Mouse (Mus musculus) lung, postnatal 36 days (tissue): ENCODE results near the gene Dtnb.
A peak's percentile ranks its signal among the peaks of the same experiment; 100 is the strongest.

ENCODE experiments used
- DNase-seq: peaks from one replicate; pipeline ENCODE4 v3.0.0; 2022; ENCODE audit warnings: mixed read lengths

Gene Dtnb

DNA sequence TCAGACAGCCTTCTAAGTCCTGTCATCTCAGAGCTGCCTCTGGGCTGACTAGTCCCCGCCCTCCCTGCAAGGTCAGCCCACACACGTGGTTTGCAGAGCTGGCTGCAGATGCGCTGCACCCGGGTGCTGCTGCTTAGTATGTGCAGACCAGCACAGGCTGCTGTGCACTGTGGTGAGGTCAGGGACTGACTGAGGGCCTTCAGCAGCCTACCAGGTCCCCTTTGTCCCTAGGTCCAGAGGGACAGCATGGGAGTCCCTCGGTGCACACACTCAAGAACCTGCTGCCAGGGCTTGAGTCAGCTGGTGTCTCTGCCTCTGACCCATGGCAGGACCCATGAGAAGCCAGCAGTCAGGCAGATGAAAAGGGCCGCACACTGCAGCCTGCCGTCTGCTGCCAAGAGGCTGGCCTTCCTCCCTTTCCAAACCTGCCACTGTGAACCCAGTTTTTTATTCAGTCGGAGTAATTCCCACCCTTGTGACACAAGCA is 208.3 kb downstream of the Dtnb start:
- DNase-seq = peak; percentile 79

GRCm38 (mm10) chr12:3780931-3781471 is 208.8 kb downstream of the Dtnb start:
- DNase-seq = no peak

- peak; percentile 97 for DNase-seq
Measured at GRCm38 (mm10) chr12:3781482-3781881, 209.3 kb downstream of the Dtnb start.

DNA sequence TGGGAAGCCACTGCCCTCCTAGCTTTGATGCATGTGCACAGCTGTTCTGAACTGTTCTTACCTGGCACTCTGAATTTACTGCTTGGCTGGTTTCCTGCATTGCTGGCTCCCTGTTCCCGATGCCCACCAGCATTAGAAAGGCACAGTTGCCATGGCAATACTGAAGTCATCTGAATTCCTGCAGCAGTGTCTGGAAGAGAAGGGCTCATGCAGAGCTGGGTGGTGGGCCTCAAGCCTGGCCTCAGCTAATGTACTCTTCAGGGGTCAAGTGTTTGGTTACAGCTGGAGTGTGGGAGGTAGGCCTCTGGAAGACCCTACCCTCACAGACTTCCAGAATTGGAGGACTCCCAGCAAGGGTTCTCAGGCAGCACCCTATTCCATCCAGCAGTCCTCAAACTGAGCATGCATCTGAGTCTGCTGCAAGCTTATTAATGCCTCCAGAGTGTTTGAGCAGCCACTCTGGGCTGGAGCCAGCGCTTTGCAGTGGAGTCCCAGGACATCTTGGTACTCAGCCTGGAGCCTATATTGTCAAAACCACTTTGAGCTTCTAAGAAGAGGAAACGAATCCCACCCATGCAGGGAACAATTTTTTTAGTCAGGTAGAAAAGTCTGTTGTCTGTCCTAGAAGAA is 211.1 kb downstream of the Dtnb start:
- DNase-seq = no peak

DNA sequence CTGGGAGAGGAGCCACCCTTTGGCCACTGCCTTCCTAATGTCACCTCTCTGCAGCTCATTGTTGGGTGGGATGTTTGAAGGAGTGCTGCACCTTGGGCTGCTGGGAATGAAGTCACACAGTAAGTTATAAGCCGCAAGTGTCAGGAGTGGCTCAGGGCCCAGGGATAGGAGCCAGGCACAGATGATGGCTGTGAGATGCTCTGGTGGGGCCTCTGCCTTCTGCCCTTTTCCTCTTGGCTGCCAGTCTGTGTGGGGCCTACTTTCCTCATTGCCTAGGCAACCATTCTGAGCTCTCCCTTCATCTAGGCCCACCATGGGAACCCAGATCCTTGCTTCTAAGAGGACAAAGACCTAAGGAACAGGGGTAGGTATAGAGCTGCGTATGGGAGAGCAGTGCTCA is 212.1 kb downstream of the Dtnb start:
- DNase-seq = no peak

DNA sequence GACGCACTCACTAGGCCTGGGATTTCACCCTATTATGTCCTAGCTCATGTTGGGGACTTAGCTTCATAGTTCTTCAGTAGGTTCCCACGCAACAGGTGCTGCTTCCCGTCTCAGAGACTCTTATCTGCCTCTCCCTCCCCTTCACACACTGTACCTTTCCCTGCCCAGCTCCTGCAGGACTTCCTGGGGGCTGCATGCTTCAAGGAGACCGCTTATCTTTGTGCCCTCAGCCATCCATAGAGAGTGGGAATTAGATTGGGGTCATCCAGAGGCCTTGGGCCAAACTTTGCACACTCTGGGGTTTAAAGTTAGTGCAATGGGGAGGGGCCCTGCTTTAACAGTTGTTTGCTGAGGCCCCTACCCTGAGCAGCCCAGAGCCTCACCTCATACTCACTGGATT is 212.5 kb downstream of the Dtnb start:
- DNase-seq = no peak

GRCm38 (mm10) chr12:3787041-3787440 is 214.9 kb downstream of the Dtnb start:
- no peak for DNase-seq

DNA sequence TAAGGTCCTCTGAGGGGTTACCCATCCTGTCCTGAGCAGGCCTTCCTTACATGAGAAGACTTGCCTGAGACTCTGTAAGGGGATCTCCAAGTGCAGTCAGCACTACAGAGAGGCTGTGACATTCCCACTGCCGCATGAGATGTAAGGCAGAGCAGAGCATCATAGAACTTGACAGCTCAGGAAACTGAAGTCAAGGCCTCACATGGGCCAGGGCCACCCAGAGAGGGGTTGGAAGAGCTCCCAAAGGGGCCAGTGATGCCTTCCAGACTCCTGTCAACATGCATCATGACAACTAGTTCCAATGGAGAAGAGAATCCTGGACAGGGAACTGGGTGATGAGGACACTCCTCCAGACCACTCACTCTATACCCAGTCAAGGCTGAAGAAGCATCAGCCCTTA is 215.4 kb downstream of the Dtnb start:
- DNase-seq = no peak

GRCm38 (mm10) chr12:3788421-3789051 is 216.4 kb downstream of the Dtnb start:
- DNase-seq = no peak

DNA sequence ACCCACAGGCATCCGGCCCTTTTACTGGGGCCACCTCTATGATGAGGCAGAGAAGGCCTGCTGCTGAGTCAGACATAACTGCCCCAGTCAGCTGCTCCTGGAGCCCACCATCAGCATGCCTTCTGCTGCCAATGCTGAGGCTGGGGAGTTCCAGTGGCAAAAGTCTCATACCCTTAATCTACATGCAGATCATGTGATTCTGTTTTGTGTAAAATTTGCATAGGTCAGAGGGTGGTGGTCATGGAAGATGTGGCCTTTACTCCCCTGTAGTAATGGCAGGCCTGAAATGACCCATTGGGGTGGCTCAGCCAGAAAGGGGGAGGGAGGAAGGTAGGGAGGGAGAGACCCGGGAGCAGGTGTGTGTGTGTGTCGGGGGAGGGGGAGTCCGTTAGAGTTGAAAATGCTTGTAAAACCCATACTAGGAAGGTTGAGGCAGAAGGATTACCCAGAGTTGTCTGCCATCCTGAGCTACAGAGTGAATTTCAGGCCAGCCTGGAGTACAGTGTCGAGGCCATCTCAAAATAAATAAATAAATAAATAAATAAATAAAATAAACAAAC is 217.5 kb downstream of the Dtnb start:
- DNase-seq = no peak

GRCm38 (mm10) chr12:3791257-3791656 is 219.1 kb downstream of the Dtnb start:
- DNase-seq = no peak

- DNase-seq = peak; percentile 98
Measured at GRCm38 (mm10) chr12:3791732-3792131, 219.6 kb downstream of the Dtnb start.

- DNase-seq = no peak
Measured at GRCm38 (mm10) chr12:3792248-3792647, 220.1 kb downstream of the Dtnb start.

GRCm38 (mm10) chr12:3795569-3795968 is 223.4 kb downstream of the Dtnb start:
- DNase-seq = no peak

DNA sequence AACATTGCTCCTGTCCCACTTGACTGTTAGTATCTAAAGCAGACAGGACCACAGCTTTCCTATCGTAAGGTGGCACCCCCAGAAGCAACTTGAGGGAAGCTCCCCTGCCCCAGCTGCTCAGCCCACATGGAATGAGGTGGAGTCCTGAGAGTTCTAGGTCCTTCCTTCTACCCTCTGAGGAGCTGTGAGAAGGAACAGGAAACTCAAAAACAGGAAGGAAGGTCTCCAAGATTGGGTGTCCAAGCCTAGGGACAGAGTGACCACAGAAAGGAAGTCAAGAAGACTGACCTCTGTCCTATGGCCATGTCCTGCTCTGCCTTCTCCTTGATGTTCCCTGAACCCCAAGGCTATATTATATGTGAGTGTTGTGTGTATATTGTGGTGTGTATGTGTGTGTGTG is 227.4 kb downstream of the Dtnb start:
- DNase-seq = no peak

GRCm38 (mm10) chr12:3805852-3806251 is 233.7 kb downstream of the Dtnb start, which contains the start of gene Dnmt3a:
Gene Dnmt3a (plus strand): TSS chr12:3806007.
- no peak for DNase-seq

DNA sequence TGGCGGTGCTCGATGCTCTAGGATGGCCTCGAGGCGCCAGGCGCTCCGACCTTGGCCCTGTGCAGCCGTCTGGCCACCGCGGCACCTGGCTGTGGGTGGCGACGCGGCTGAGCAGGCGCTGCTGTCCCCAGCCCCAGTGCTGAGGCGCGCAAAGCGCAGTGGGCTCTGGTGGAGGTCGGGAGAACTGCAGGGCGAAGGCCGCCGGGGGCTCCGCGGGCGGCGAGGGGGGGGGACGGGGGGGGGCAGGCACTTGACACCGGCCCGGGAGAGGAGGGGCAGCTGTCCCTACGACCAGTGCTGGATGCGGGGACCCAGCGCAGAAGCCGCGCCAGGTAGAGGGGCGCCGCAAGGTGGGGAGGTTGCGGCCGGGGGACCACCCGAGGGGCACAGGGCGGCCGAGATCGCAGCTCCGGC is 234.1 kb downstream of the Dtnb start:
- peak; percentile 85 for DNase-seq

- peak; percentile 74 for DNase-seq
Measured at GRCm38 (mm10) chr12:3806703-3807547, 234.7 kb downstream of the Dtnb start.

DNA sequence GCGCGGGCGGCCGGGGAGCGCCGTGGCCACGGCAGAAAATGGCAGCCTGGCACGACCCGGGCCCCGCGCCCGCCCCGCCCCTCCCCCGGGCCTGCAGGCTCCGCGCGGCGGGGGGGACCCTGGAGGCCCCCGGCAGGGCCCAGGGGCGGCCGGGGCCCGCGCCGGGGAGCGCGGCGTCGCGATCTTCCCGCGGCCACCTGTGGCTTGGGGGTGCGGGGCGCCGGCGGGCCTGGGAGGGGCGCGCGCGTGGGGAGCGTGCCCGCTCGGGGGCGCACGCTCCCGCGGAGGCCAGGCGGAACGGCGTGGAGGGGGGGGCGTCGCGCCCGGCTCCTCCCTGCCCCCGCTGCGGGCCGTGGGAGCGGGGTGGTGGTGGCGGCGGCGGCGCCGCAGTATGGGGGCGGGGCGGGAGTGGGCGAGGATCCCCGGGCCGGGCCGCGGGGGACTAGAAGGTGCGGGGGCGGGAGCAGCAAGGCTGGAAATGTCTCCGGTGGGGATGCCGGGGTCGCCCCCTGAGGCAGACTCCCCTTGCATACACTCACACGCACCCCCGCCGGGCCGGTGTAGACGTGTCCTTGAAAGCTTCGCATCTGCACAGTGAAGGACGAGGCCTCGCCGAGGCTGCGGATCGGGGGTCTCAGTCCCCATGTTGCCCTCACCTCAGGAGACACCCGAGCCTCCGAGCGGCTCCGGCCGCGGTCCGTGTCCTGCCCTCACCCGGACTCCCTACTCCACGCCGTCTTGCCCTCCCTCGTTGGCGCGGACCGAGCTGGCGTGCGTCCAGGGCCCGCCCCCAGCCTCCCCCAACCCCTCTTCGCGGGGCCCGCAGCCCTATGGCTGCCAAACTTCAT is 235.6 kb downstream of the Dtnb start:
- DNase-seq = peak; percentile 51

DNA sequence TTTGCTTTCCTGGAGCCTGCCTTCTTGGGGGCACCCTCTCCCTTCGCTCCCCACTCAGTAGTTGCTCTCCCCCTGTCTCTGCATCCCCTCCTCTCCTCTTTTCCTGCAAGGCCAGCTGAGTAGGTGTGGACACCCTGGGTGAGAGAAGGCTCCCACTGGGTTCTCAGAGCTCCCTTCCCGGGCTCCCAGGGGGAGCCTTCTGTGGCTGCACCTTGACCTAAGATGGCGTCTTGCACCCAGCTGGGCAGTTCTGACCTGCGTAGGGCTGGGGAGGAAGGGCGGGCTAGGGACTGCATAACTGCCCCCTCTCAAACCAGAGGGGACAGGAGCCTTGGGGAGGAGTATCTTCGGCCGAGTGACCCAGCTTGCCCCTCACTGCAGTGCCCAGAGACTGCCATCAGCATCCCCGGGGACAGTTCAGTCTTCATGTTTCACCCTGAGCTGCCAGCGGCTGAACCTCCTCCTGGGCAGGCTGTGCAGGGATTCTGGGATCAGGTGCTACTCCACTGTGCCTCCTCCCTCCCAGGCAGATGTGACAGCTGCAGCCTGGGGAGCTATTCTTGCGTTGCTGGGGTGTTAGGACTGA is 236.3 kb downstream of the Dtnb start:
- no peak for DNase-seq

DNA sequence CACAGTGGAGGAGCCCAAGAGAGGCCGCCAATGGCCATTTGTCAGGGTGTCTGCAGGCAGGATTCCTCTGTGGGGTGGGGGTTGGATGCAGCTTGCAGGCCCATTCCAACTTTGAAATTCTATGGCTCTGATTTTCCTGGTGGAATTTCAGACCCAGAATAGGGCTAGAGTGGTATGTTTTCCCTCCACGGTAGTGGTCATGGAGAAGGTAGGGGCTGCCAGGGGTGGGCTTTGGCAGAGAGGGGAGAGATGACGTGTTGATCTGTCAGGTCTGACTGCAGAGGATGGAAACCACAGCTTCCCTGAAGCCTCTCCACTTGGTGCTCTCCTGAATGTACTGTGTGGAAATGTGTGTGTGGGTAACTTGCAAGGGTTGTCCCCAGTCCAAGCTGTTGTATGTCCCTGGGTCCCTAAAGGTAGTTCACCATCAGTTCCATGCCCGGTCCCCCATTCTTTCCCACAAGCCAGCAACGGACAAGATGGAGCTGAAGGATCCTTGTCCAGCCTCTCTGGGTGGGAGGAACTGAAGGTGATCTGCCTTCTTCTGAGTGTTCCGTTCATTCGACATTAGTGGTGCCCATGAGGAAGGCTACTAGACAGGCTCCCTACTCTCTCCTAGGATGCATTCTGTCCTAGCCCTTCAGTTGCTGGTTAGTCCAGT is 237.5 kb downstream of the Dtnb start:
- DNase-seq = peak; percentile 15
